Comparison of ENCODE assay signal across 8 mouse cellular contexts in genomic region chr6:30048163-30048500, GRCm38 (mm10). TPM values are rescaled to one million over a fixed set of nuclear protein-coding genes. Genes with fewer than 3 reads are reported as not detected.
DNase-seq lines count a peak whose midpoint lies in the region; ATAC-seq and TF ChIP-seq lines count a peak whose summit lies in the region.

No protein-coding gene starts in this region.

- no peaks in the 10 kb centered on the region; the same call in none of the 2 replicates for H3K4me1 ChIP-seq in lung, embryonic 14.5 days (ENCODE audit: insufficient read depth)
- peaks cover 12% of the 10 kb centered on the region for H3K4me1 ChIP-seq in embryonic facial prominence, embryonic 14.5 days (ENCODE audit: control insufficient read depth, insufficient read depth, low read length)
- peaks cover 21% of the 10 kb centered on the region for H3K4me1 ChIP-seq in limb, embryonic 12.5 days (replicated peaks)
- H3K4me1 ChIP-seq in small intestine, adult 2 months (ENCODE audit: control insufficient read depth, insufficient read depth, insufficient read length, low read length), result no peaks in the 10 kb centered on the region; the same call in 1 of the 2 replicates

- peak overlapping the region; percentile 99 for H3K27ac ChIP-seq in lung, embryonic 14.5 days (ENCODE audit: low read depth)
- H3K27ac ChIP-seq in embryonic facial prominence, embryonic 14.5 days (replicated peaks; ENCODE audit: low read depth, low read length), result peak overlapping the region; percentile 100
- H3K27ac ChIP-seq in limb, embryonic 12.5 days, result peak overlapping the region; percentile 100
- H3K27ac ChIP-seq in small intestine, adult 2 months (ENCODE audit: insufficient read depth, low read depth, low read length), result peak overlapping the region; percentile 99

- ATAC-seq in lung, embryonic 14.5 days (ENCODE audit: insufficient read depth), result peak; percentile 88; the same call in 1 of the 2 replicates
- ATAC-seq in embryonic facial prominence, embryonic 14.5 days (ENCODE audit: low read depth), result no peak; the same call in 1 of the 2 replicates
- ATAC-seq in limb, embryonic 12.5 days (ENCODE audit: insufficient number of reproducible peaks, insufficient read depth, low FRiP score, low TSS enrichment, low read depth), result peak; percentile 81

- H3K9me3 ChIP-seq in lung, embryonic 14.5 days (ENCODE audit: low read depth, low read length), result no peaks in the 10 kb centered on the region
- no peaks in the 10 kb centered on the region for H3K9me3 ChIP-seq in embryonic facial prominence, embryonic 14.5 days (ENCODE audit: control insufficient read depth, low read length)
- H3K9me3 ChIP-seq in limb, embryonic 12.5 days, result no peaks in the 10 kb centered on the region

- 1% methylated on average over 32 of the region's 45 CpGs for WGBS in lung, embryonic 14.5 days
- WGBS in embryonic facial prominence, embryonic 14.5 days, result 0% methylated on average over 7 of the region's 45 CpGs
- WGBS in limb, embryonic 12.5 days, result under 1% methylated on average over 35 of the region's 45 CpGs
- 1% methylated on average over 45 of the region's 45 CpGs for WGBS in small intestine, adult 2 months

- peak overlapping the region; percentile 83 for H3K4me2 ChIP-seq in lung, embryonic 14.5 days
- peak overlapping the region; percentile 59; the same call in 1 of the 2 replicates for H3K4me2 ChIP-seq in embryonic facial prominence, embryonic 14.5 days (ENCODE audit: low read depth, low read length)
- H3K4me2 ChIP-seq in limb, embryonic 12.5 days, result peak overlapping the region; percentile 73

- no peak for TF ChIP-seq CTCF in lung, embryonic 14.5 days (IDR thresholded peaks at IDR 0.05; ENCODE audit: low read depth)
- no peak for TF ChIP-seq CTCF in small intestine, adult 2 months (IDR thresholded peaks at IDR 0.05; ENCODE audit: extremely low read depth, insufficient read length, insufficient replicate concordance, low read depth, low read length)

- no peak for DNase-seq in lung, embryonic 14.5 days
- no peak for DNase-seq in lung, postnatal 4 days
- DNase-seq in embryonic facial prominence, embryonic 14.5 days (ENCODE audit: low spot score), result no peak
- DNase-seq in layer of hippocampus, adult 9-10 months (ENCODE audit: low spot score), result no peak
- no peak for DNase-seq in urinary bladder, postnatal 36 days (ENCODE audit: low spot score in 2 of 2)
- DNase-seq in thymus, postnatal 36 days, result no peak

- TF ChIP-seq POLR2A in small intestine, adult 2 months (IDR thresholded peaks at IDR 0.05; ENCODE audit: low read depth, low read length), result no peak

- H3K27me3 ChIP-seq in lung, embryonic 14.5 days (ENCODE audit: insufficient read depth, low read length), result no peaks in the 10 kb centered on the region
- H3K27me3 ChIP-seq in embryonic facial prominence, embryonic 14.5 days (replicated peaks; ENCODE audit: control insufficient read depth, insufficient read depth, low read length), result no peaks in the 10 kb centered on the region
- no peaks in the 10 kb centered on the region for H3K27me3 ChIP-seq in limb, embryonic 12.5 days
- H3K27me3 ChIP-seq in small intestine, adult 2 months (ENCODE audit: control insufficient read depth, insufficient read depth, low read length), result no peaks in the 10 kb centered on the region

- peak overlapping the region; percentile 99 for H3K9ac ChIP-seq in lung, embryonic 14.5 days
- peak overlapping the region; percentile 100 for H3K9ac ChIP-seq in embryonic facial prominence, embryonic 14.5 days (ENCODE audit: low read depth, low read length)
- peak overlapping the region; percentile 100 for H3K9ac ChIP-seq in limb, embryonic 12.5 days (replicated peaks)

- H3K4me3 ChIP-seq in lung, embryonic 14.5 days (ENCODE audit: low read depth, low read length), result peak overlapping the region; percentile 97
- peak overlapping the region; percentile 79 for H3K4me3 ChIP-seq in embryonic facial prominence, embryonic 14.5 days (ENCODE audit: low read depth, low read length)
- H3K4me3 ChIP-seq in limb, embryonic 12.5 days (replicated peaks), result peak overlapping the region; percentile 98
- H3K4me3 ChIP-seq in small intestine, adult 2 months (ENCODE audit: low read depth, low read length), result peak overlapping the region; percentile 95

- H3K36me3 ChIP-seq in lung, embryonic 14.5 days (ENCODE audit: insufficient read depth), result peaks cover 7% of the 10 kb centered on the region; the same call in 1 of the 2 replicates
- H3K36me3 ChIP-seq in embryonic facial prominence, embryonic 14.5 days (ENCODE audit: control insufficient read depth, insufficient read depth, low read length), result peaks cover 4% of the 10 kb centered on the region; the same call in 1 of the 2 replicates
- H3K36me3 ChIP-seq in limb, embryonic 12.5 days, result no peaks in the 10 kb centered on the region
- no peaks in the 10 kb centered on the region for H3K36me3 ChIP-seq in small intestine, adult 2 months (ENCODE audit: control insufficient read depth, insufficient read depth, low read length)

RNA-seq across cellular contexts. Expression of gene Nrf1, which starts 0.3 kb away (rescaled TPM):
- 68.8 and 78.0 TPM in 2 replicates for polyA plus RNA-seq in lung, embryonic 14.5 days (2014; fragmentation: Nextera tagmentation; extraction: Ambion mirVana)
- polyA plus RNA-seq in embryonic facial prominence, embryonic 14.5 days (2014; fragmentation: Nextera tagmentation; extraction: Ambion mirVana), result 43.9 and 52.9 TPM in 2 replicates
- polyA plus RNA-seq in limb, embryonic 12.5 days (2016; fragmentation: Nextera tagmentation; extraction: Ambion mirVana), result 75.0 and 75.7 TPM in 2 replicates
- polyA plus RNA-seq in small intestine, adult 2 months (2012; rRNA removed), result 12.5 and 21.6 TPM in 2 replicates
